Mouse (Mus musculus) forebrain, embryonic 13.5 days (tissue): ENCODE measurements around the gene Tas2r137. TPM values are rescaled to one million over a fixed set of nuclear protein-coding genes. Genes with fewer than 3 reads are reported as not detected.

Experiments used
- ATAC-seq: fragments of 200-750 bp; cut with Nextera tagmentation; 2 replicates; pipeline ENCODE4 v1.8.0; 2017
- H3K27ac ChIP-seq: fragments of 300-500 bp; sonication (generic); 2 replicates; pipeline ENCODE4 v1.5.1; 2015; ENCODE audit warnings: inconsistent platforms, mild to moderate bottlenecking, moderate library complexity
- H3K27me3 ChIP-seq: fragments of 300-500 bp; sonication (generic); 2 replicates; pipeline ENCODE4 v1.6.1; 2015; ENCODE audit warnings: mild to moderate bottlenecking, inconsistent platforms
- H3K36me3 ChIP-seq: fragments of 300-500 bp; sonication (generic); 2 replicates; pipeline ENCODE4 v1.6.1; 2015; ENCODE audit warnings: mild to moderate bottlenecking, inconsistent platforms; ENCODE audit not compliant: poor library complexity, severe bottlenecking
- H3K4me1 ChIP-seq: fragments of 300-500 bp; sonication (generic); 2 replicates; pipeline ENCODE4 v1.6.1; 2015; ENCODE audit warnings: inconsistent platforms
- H3K4me2 ChIP-seq: fragments of 300-500 bp; sonication (generic); 2 replicates; pipeline ENCODE4 v1.6.1; 2015; ENCODE audit warnings: inconsistent platforms, mild to moderate bottlenecking, moderate library complexity
- H3K4me3 ChIP-seq: fragments of 300-500 bp; sonication (generic); 2 replicates; pipeline ENCODE4 v1.5.1; 2015; ENCODE audit warnings: mild to moderate bottlenecking, inconsistent platforms
- H3K9ac ChIP-seq: fragments of 300-500 bp; sonication (generic); 2 replicates; pipeline ENCODE4 v1.6.1; 2015; ENCODE audit warnings: mild to moderate bottlenecking, inconsistent platforms
- H3K9me3 ChIP-seq: fragments of 300-500 bp; sonication (generic); replicated peaks from 2 replicates; pipeline ENCODE4 v1.6.1; 2016; ENCODE audit warnings: inconsistent platforms
- WGBS: fragments of 180-500 bp; shearing (Covaris S2); methylation state at CpG from one replicate; pipeline ENCODE4 v1.1.7; 2015; 5-methylcytosine and 5-hydroxymethylcytosine counted together
- polyA plus RNA-seq: library from polyadenylated mRNA; unstranded; fragments of >200 nt; fragmentation: Nextera tagmentation; extraction: Ambion mirVana; gene quantifications from 2 replicates; pipeline ENCODE4 v1.2.1, GENCODE M21; 2015

Gene Tas2r137
- 0.21 TPM in 1 of 2 replicates, not detected in the other for polyA plus RNA-seq

- Histone ChIP-seq H3K36me3 (peaks cover 4% of the 10 kb centered on the region; the same call in 1 of the 2 replicates), H3K9ac (no peak within 1 kb of the TSS), H3K4me3 (no peak within 1 kb of the TSS), H3K9me3 (no peaks in the 10 kb centered on the region), H3K27ac (no peak within 1 kb of the TSS), H3K4me1 (no peaks in the 10 kb centered on the region), H3K4me2 (no peak within 1 kb of the TSS), H3K27me3 (no peaks in the 10 kb centered on the region)
- ATAC-seq, result no peak
Measured at GRCm38 (mm10) chr6:40490933-40491332, at the start of gene Tas2r137. Gene Tas2r137, plus strand, starts transcription at chr6:40491233.

GRCm38 (mm10) chr6:40441276-40441675, 49.8 kb upstream of the Tas2r137 start:
- no peak overlapping the region for H3K4me2 ChIP-seq
- no peaks in the 10 kb centered on the region for H3K9me3 ChIP-seq
- peaks cover 11% of the 10 kb centered on the region; the same call in 1 of the 2 replicates for H3K27me3 ChIP-seq
- H3K27ac ChIP-seq, result no peak overlapping the region
- no peak overlapping the region for H3K4me3 ChIP-seq
- H3K9ac ChIP-seq, result no peak overlapping the region
- ATAC-seq, result peak; percentile 46; the same call in 1 of the 2 replicates
- WGBS, result 54% methylated on average over 3 of the region's 3 CpGs
- no peaks in the 10 kb centered on the region; the same call in 1 of the 2 replicates for H3K4me1 ChIP-seq
- no peaks in the 10 kb centered on the region for H3K36me3 ChIP-seq

- no peak for ATAC-seq
- Histone ChIP-seq H3K9me3 (no peaks in the 10 kb centered on the region), H3K4me3 (no peak overlapping the region), H3K4me2 (no peak overlapping the region), H3K27ac (no peak overlapping the region), H3K4me1 (no peaks in the 10 kb centered on the region; the same call in 1 of the 2 replicates), H3K9ac (no peak overlapping the region), H3K36me3 (no peaks in the 10 kb centered on the region), H3K27me3 (peaks cover 11% of the 10 kb centered on the region; the same call in 1 of the 2 replicates)
- 44% methylated on average over 3 of the region's 3 CpGs for WGBS
Measured at GRCm38 (mm10) chr6:40441755-40442154, 49.3 kb upstream of the Tas2r137 start.

GRCm38 (mm10) chr6:40443281-40443928, 47.6 kb upstream of the Tas2r137 start:
- Histone ChIP-seq H3K4me3 (no peak overlapping the region), H3K4me2 (no peak overlapping the region), H3K36me3 (no peaks in the 10 kb centered on the region), H3K9me3 (no peaks in the 10 kb centered on the region), H3K4me1 (no peaks in the 10 kb centered on the region; the same call in 1 of the 2 replicates), H3K9ac (no peak overlapping the region), H3K27me3 (0 out of 2 replicates have a peak, but pooled peaks cover 5% of the 10 kb centered on the region), H3K27ac (no peak overlapping the region)
- ATAC-seq, result peak; percentile 2; the same call in 1 of the 2 replicates
- 37% methylated on average over 10 of the region's 10 CpGs for WGBS

DNA sequence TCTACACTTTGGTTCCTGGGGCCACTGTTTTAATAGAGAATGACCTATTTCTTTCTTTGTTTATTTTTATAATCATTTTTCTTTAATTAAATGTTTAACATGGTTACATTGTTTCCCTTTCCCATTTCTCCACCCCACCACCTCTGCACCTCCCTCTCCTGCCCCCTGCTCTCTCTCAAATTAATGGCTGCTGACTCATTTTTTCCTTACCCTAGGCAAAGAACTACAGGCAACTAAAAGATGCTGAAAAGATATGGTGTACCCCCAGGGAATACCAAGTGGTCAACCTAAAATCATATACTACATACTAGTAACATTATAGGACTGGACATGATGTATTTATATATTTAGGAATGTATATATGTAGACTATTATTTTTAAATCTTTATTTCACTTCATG, 42.4 kb upstream of the Tas2r137 start:
- Histone ChIP-seq H3K36me3 (no peaks in the 10 kb centered on the region), H3K27ac (no peak overlapping the region), H3K4me3 (no peak overlapping the region), H3K9ac (no peak overlapping the region), H3K4me2 (no peak overlapping the region), H3K4me1 (no peaks in the 10 kb centered on the region), H3K9me3 (no peaks in the 10 kb centered on the region), H3K27me3 (no peaks in the 10 kb centered on the region)
- no peak for ATAC-seq

- no peak for ATAC-seq
- no peaks in the 10 kb centered on the region for H3K36me3 ChIP-seq
- no peak overlapping the region for H3K4me3 ChIP-seq
Measured at GRCm38 (mm10) chr6:40454436-40455041, 36.5 kb upstream of the Tas2r137 start.

DNA sequence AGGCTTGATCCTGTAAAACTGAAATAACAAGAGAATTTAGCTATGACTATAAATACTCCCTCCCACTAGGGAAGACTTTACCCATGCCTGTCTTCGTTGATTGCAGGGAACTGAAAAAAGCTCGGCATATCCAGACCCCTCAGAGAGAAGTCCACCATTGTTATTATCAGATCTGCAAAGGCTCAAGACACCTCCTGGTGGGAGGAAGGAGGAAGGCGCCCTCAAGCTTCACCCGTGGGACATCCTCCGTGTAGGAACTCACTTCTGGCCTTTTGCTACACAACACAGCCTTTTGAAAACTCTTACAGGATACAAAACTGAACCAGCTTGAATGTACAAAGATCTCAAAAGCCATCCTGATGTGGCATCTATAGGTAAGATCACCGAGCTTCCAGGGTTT, 25.3 kb upstream of the Tas2r137 start:
- H3K27ac ChIP-seq, result no peak overlapping the region
- ATAC-seq, result no peak
- H3K4me1 ChIP-seq, result no peaks in the 10 kb centered on the region
- H3K9ac ChIP-seq, result no peak overlapping the region
- 50% methylated on average over 6 of the region's 6 CpGs for WGBS
- H3K36me3 ChIP-seq, result no peaks in the 10 kb centered on the region
- no peak overlapping the region for H3K4me3 ChIP-seq
- H3K27me3 ChIP-seq, result peaks cover 2% of the 10 kb centered on the region; the same call in 1 of the 2 replicates
- no peak overlapping the region for H3K4me2 ChIP-seq
- H3K9me3 ChIP-seq, result no peaks in the 10 kb centered on the region

More at GRCm38 (mm10) chr6:40454436-40455041, 36.5 kb upstream of the Tas2r137 start:
- Histone ChIP-seq H3K27me3 (no peaks in the 10 kb centered on the region), H3K4me2 (no peak overlapping the region), H3K27ac (no peak overlapping the region), H3K4me1 (no peaks in the 10 kb centered on the region), H3K9ac (no peak overlapping the region), H3K9me3 (no peaks in the 10 kb centered on the region)
- WGBS, result 20% methylated on average over 7 of the region's 7 CpGs

DNA sequence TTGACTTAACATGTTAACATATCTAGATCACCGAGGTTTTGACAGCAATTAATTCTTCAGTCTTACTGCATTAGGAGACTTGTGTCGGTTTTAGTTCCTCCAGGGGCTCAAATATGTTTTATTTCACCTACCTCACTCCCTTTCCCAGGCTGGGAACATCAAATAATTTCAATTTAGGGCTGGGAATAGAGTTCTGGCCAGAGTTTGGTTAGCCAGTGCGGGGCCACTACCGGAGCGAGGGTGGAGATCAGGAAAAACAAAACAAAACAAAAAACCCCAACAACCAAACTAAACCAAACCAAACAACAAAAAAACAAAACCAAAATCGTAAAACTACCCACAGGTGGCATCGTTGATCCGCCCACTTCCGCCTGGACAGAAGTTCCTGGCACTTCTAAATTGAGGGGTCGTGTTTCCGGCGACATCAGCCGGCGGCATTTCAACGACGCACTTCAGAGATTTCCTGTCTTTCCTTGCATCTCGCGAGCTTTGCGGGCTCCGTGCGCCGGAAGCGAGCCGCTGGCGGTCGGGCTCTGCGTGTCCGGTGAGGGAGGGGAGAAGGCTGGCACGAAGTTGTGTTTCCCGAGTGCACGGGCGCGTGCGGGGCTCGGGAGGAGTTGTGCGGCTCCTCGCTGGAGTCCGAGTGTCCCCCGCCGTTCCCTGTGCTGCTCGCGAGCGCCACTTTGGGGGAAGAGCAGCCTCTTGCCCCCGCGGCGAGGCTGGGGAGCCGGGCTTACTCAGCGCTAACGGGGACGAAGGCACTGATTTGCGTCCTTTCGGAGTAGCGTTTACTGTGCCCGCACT, 19.9 kb upstream of the Tas2r137 start, which contains the start of gene Ssbp1:
Gene Ssbp1, plus strand, starts transcription at position 437 of the 804 bp plus-strand sequence.
- no peaks in the 10 kb centered on the region for H3K27me3 ChIP-seq
- peak within 1 kb of the TSS; percentile 65 for H3K4me2 ChIP-seq
- WGBS, result under 1% methylated on average over 44 of the region's 54 CpGs
- peak within 1 kb of the TSS; percentile 73 for H3K4me3 ChIP-seq
- H3K4me1 ChIP-seq, result peaks cover 17% of the 10 kb centered on the region
- peak; percentile 98 for ATAC-seq
- H3K36me3 ChIP-seq, result peaks cover 27% of the 10 kb centered on the region
- H3K27ac ChIP-seq, result peak within 1 kb of the TSS; percentile 94
- H3K9me3 ChIP-seq, result no peaks in the 10 kb centered on the region
- H3K9ac ChIP-seq, result peak within 1 kb of the TSS; percentile 87

DNA sequence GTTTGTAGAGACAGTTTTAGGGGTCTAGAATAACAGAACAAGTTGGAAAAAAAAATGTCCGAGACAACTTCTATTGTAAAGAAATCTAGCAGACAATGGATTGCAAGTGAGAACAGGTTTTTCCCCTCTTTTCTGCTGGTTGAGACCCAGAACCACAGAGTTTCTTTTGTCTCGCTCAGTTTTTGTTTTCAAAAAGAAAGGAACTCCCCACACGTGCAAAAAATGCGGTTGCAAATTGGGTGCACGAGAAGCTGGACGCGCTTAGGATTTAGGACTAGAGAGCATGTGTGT, 19.4 kb upstream of the Tas2r137 start:
- Histone ChIP-seq H3K4me1 (peaks cover 17% of the 10 kb centered on the region), H3K9me3 (no peaks in the 10 kb centered on the region), H3K27me3 (no peaks in the 10 kb centered on the region), H3K4me2 (peak overlapping the region; percentile 65), H3K4me3 (peak overlapping the region; percentile 73), H3K9ac (peak overlapping the region; percentile 87), H3K36me3 (peaks cover 31% of the 10 kb centered on the region), H3K27ac (peak overlapping the region; percentile 94)
- under 1% methylated on average over 7 of the region's 7 CpGs for WGBS
- ATAC-seq, result no peak

DNA sequence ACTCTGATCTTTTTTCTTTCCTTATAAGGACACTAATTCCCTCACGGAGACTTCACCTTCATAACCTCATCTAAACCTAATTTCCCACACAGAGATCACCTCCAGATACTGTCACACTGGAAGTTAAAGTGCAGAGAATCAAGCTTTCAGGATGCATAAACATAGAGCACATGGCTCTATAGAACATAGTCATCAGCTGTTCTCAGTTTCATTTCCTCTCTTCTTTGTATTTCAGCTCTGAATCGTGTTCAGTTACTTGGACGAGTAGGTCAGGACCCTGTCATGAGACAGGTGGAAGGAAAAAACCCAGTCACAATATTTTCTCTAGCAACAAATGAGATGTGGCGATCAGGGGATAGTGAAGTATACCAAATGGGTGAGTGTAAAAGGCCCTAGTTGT, 14.9 kb upstream of the Tas2r137 start:
- Histone ChIP-seq H3K27ac (no peak overlapping the region), H3K9ac (no peak overlapping the region), H3K9me3 (no peaks in the 10 kb centered on the region), H3K4me3 (no peak overlapping the region), H3K4me2 (no peak overlapping the region), H3K36me3 (peaks cover 59% of the 10 kb centered on the region), H3K27me3 (no peaks in the 10 kb centered on the region), H3K4me1 (peaks cover 17% of the 10 kb centered on the region)
- WGBS, result 86% methylated on average over 4 of the region's 4 CpGs
- ATAC-seq, result no peak

- no peaks in the 10 kb centered on the region for H3K9me3 ChIP-seq
- H3K27ac ChIP-seq, result no peak overlapping the region
- H3K4me3 ChIP-seq, result no peak overlapping the region
- H3K27me3 ChIP-seq, result no peaks in the 10 kb centered on the region
- ATAC-seq, result no peak
- H3K4me2 ChIP-seq, result no peak overlapping the region
- H3K36me3 ChIP-seq, result peaks cover 77% of the 10 kb centered on the region
- 94% methylated on average over 1 of the region's 1 CpGs for WGBS
- H3K4me1 ChIP-seq, result no peaks in the 10 kb centered on the region
- no peak overlapping the region for H3K9ac ChIP-seq
Measured at GRCm38 (mm10) chr6:40479705-40480104, 11.3 kb upstream of the Tas2r137 start.

DNA sequence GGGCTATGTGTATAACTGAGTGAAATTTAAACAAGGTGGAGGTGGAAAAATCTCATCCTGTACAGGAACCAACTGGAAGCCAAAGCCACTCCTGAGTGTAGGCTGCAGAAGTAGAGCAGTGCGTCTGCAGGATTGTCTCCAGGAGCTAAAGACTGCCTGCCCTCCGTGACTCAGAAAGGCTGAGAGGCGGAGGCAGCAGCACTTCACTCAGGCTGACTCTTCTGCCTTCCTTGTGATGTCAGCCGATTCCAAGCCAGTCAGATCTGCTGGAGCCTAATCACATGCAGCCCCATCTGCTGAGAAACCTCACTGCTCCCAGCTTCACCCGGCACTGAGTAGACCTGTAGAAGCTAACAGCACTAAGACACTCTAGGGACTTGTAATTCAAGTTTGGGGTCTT, 8.7 kb upstream of the Tas2r137 start:
- H3K4me3 ChIP-seq, result no peak overlapping the region
- H3K4me2 ChIP-seq, result no peak overlapping the region
- H3K9ac ChIP-seq, result no peak overlapping the region
- no peaks in the 10 kb centered on the region for H3K27me3 ChIP-seq
- no peaks in the 10 kb centered on the region for H3K4me1 ChIP-seq
- no peak overlapping the region for H3K27ac ChIP-seq
- H3K36me3 ChIP-seq, result peaks cover 68% of the 10 kb centered on the region
- WGBS, result 93% methylated on average over 5 of the region's 5 CpGs
- no peak for ATAC-seq
- H3K9me3 ChIP-seq, result no peaks in the 10 kb centered on the region
